Mouse (Mus musculus) heart, adult 11 months (tissue): ENCODE results near the gene Nup43.

Experiments used
- DNase-seq: peaks from one replicate; pipeline ENCODE4 v3.0.0; 2022

Gene Nup43

GRCm38 (mm10) chr10:7667342-7667802, at the start of gene Nup43:
Nup43 (plus strand) TSS chr10:7667503.
- peak; percentile 99 for DNase-seq

- peak; percentile 61 for DNase-seq
Observed at GRCm38 (mm10) chr10:7617556-7617955, 49.7 kb upstream of the Nup43 start.

- DNase-seq, result peak; percentile 41
Observed at GRCm38 (mm10) chr10:7619821-7620241, 47.5 kb upstream of the Nup43 start.

GRCm38 (mm10) chr10:7620723-7621122, 46.6 kb upstream of the Nup43 start:
- peak; percentile 21 for DNase-seq

GRCm38 (mm10) chr10:7622378-7622777, 44.9 kb upstream of the Nup43 start:
- DNase-seq, result peak; percentile 89

GRCm38 (mm10) chr10:7623861-7624518, 43.3 kb upstream of the Nup43 start:
- peak; percentile 61 for DNase-seq

- DNase-seq, result peak; percentile 89
Observed at GRCm38 (mm10) chr10:7629092-7629491, 38.2 kb upstream of the Nup43 start.

GRCm38 (mm10) chr10:7630286-7630685, 37.0 kb upstream of the Nup43 start:
- DNase-seq, result no peak

GRCm38 (mm10) chr10:7630951-7631720, 36.2 kb upstream of the Nup43 start:
- peak; percentile 81 for DNase-seq

- DNase-seq, result peak; percentile 83
Observed at GRCm38 (mm10) chr10:7640366-7640765, 26.9 kb upstream of the Nup43 start.

GRCm38 (mm10) chr10:7645911-7646310, 21.4 kb upstream of the Nup43 start:
- DNase-seq, result peak; percentile 21

- DNase-seq, result peak; percentile 60
Observed at GRCm38 (mm10) chr10:7649059-7649458, 18.2 kb upstream of the Nup43 start.

- DNase-seq, result peak; percentile 15
Observed at GRCm38 (mm10) chr10:7651057-7651456, 16.2 kb upstream of the Nup43 start.

GRCm38 (mm10) chr10:7662471-7663141, 4.7 kb upstream of the Nup43 start:
- no peak for DNase-seq

GRCm38 (mm10) chr10:7663159-7664026, 3.9 kb upstream of the Nup43 start:
- DNase-seq, result peak; percentile 100

GRCm38 (mm10) chr10:7664027-7664526, 3.2 kb upstream of the Nup43 start:
- no peak for DNase-seq

GRCm38 (mm10) chr10:7664889-7665288, 2.4 kb upstream of the Nup43 start:
- DNase-seq, result peak; percentile 37

- DNase-seq, result no peak
Observed at GRCm38 (mm10) chr10:7673673-7674072, 6.4 kb downstream of the Nup43 start.

- DNase-seq, result peak; percentile 99
Observed at GRCm38 (mm10) chr10:7680731-7681301, 13.5 kb downstream of the Nup43 start, which contains the start of the genes Pcmt1 and Lats1. Pcmt1 (minus strand) TSS chr10:7681136. Lats1 (plus strand) TSS chr10:7681214.

GRCm38 (mm10) chr10:7681343-7682025, 14.2 kb downstream of the Nup43 start:
- DNase-seq, result peak; percentile 98

- peak; percentile 72 for DNase-seq
Observed at GRCm38 (mm10) chr10:7682249-7682648, 14.9 kb downstream of the Nup43 start.
